Mouse (Mus musculus) olfactory bulb, adult 2 months (tissue): ENCODE results near the gene Cpsf4.

Source experiments
- CTCF ChIP-seq: fragments of 200-500 bp; IDR thresholded peaks from 2 replicates; pipeline ENCODE4 v1.5.1; 2012; ENCODE audit warnings: low read depth, mild to moderate bottlenecking, low read length, moderate library complexity; ENCODE audit not compliant: insufficient read depth
- POLR2A ChIP-seq: fragments of 200-500 bp; IDR thresholded peaks from 2 replicates; pipeline ENCODE4 v1.6.1; 2012; ENCODE audit warnings: mild to moderate bottlenecking, low read depth, low read length, moderate library complexity; ENCODE audit not compliant: insufficient read depth

DNA sequence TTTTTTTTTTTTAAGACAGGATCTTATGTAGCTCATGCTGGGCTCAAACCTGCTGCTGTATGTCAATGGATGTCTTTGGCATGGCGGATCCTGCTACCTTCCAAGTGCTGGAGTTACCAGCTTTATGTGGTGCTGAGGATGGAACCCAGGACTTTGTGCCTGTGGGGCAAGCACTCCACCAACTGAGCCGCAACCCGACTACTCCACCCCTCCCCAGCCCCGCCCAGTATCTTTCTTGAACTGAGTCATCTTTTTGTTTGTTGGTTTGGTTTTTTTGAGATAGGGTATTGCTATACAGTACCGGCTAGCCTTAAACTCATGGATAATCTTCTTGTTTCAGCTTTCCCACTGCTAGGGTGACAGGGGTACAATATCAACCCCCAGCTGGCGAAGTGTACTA, 22.4 kb downstream of the Cpsf4 start:
- TF ChIP-seq CTCF (no peak), POLR2A (no peak)
